Mouse (Mus musculus): ENCODE measurements around the gene Efr3b.

DNA sequence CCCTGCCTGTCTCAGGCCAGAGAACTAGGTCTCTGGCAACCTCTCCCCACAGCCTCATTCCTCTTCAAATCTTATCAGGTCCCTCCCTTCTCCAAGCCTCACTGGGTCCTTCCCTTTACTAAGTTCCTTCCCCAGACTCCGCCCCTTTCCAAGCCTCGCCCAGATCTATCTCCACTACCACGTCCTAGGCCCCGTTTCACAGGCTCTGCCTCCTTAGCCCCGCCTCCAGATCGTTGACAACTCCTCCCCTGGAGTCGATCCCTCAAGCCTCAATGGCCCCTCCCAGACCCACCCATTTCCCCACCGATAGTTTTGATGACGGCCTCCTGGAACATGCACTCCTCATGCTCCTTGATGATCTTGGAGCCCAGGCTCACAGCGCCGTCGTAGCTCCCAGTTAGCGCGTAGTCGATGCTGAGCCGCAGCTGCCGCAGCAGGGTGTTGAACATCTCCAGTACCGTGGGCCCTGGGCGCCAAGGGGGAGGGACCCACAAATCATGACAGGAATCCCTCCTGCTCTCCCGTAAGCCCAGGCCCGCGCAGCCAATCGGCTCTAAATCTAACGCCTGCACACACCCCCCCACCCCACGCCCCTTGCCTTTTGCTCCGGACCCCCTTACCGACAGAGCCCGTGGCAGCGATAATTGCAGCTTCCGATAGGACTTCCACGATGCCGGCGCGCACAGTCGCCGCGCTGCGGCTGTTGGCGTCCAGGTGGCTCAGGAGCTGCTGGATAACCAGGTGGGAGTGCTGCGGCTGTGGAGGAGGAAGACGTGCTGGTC is 57.2 kb downstream of the Efr3b start:
- TF ChIP-seq CTCF (IDR thresholded peaks at IDR 0.05; ENCODE audit: extremely low read depth, insufficient read depth, low read length): no peak
- TF ChIP-seq POLR2A (IDR thresholded peaks at IDR 0.05; ENCODE audit: extremely low read depth, insufficient read depth, low read length): peak; percentile 28; the same call in 1 of the 2 replicates
